Mouse (Mus musculus): ENCODE data around the gene Fermt3. TPM values are rescaled to one million over a fixed set of nuclear protein-coding genes. Genes with fewer than 3 reads are reported as not detected.

The Fermt3 gene
- total RNA-seq, 4 experiments from 2014 or later: 3.7 to 17.8 (median 9.2) TPM

- no peak for DNase-seq (ENCODE audit: low spot score in 2 of 2)
These were observed 45.6 kb downstream of the Fermt3 start for GRCm38 (mm10) chr19:6973581-6974190.

- DNase-seq (ENCODE audit: low spot score in 2 of 2): no peak
These were observed 46.9 kb downstream of the Fermt3 start for GRCm38 (mm10) chr19:6972247-6972917.

- no peak for DNase-seq (ENCODE audit: low spot score in 2 of 2)
These were observed 47.6 kb downstream of the Fermt3 start for GRCm38 (mm10) chr19:6971644-6972043.

- no peak for DNase-seq (ENCODE audit: low spot score in 2 of 2)
These were observed 48.7 kb downstream of the Fermt3 start for GRCm38 (mm10) chr19:6970460-6971085.

GRCm38 (mm10) chr19:6969665-6970381 lies 49.4 kb downstream of the Fermt3 start:
- no peak for DNase-seq (ENCODE audit: low spot score in 2 of 2)

DNA sequence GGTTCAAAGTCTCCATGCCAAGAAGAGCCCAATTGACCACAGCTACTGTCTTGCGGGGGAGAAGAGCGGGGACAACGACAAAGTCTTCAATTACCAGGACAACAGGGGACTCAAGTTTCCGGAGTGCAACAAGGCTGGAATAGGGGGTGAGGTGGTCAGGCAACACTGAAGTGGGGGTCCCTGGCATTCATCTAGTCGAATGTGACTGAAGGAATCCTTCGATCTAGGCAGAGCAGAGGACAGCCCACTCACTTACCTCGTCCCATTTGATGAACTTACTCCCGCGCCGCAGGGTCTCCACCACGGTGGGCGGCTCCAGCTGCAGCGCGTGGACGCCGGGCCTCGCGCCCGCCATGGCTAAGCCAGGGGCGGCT lies 50.0 kb downstream of the Fermt3 start:
- no peak for DNase-seq (ENCODE audit: low spot score in 2 of 2)

DNA sequence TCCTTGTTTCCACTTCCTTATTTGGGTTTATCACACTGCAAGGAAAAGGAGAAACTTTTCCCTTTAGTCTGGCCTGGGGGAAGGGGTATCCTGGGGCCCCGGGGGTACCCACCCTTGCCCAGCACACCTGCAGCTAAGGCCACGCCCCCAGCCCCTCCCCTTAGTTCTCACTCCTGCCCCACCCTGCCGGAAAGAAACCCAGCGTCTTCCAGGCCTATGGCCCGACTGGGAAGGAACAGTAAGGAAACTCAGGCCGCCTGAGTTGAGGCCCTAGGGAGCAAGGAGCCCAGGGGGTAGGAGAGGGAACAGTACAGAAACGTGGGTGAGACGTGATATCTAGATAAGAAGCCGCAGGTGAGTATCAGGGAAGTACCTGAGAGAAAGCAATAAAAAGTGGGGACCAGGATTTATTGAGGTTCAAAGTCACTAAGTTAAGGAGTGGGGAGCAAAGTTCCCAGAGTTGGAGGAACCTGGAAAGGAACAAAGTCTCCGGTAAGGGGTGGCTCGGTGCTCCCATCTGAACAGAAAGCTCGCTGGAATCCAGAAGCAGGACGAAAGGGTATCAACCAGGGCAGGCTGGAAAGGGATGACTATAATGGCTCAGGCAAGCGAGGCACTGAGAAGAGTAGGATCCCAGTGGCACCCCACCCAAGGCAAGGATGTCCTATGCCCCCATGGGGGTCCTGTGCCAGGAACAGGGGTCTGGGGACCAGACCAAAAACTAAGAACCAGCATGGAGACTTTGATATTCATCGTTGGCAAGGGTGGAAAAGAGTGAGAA lies 50.6 kb downstream of the Fermt3 start:
- no peak for DNase-seq (ENCODE audit: low spot score in 2 of 2)

GRCm38 (mm10) chr19:6956461-6956860 lies 62.8 kb downstream of the Fermt3 start:
- no peak for DNase-seq (ENCODE audit: low spot score in 2 of 2)

- DNase-seq (ENCODE audit: low spot score in 2 of 2): no peak
These were observed 63.8 kb downstream of the Fermt3 start for GRCm38 (mm10) chr19:6955424-6955823.

DNA sequence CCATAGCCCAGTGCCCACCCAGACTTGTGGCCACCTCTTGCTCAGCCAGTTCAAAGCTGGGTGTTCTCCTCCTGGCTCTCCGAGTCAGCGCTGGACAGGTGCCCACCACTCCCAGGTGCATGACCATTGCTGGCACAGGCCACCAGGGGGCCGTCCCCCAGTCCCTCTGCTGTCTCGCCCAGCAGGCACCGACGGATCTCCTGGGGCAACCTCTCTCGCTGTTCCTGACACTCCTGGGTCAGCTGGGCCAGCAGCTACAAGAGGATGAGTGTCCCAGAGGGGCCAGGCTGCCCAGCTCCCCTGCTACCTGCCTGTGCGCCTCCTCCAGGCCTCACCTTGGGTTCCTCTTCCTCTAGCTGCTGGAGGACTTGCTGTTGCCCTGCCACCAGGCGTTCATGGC lies 65.2 kb downstream of the Fermt3 start:
- no peak for DNase-seq (ENCODE audit: low spot score in 2 of 2)

- DNase-seq (ENCODE audit: low spot score in 2 of 2): no peak
These were observed 66.6 kb downstream of the Fermt3 start for GRCm38 (mm10) chr19:6952712-6953037.

DNA sequence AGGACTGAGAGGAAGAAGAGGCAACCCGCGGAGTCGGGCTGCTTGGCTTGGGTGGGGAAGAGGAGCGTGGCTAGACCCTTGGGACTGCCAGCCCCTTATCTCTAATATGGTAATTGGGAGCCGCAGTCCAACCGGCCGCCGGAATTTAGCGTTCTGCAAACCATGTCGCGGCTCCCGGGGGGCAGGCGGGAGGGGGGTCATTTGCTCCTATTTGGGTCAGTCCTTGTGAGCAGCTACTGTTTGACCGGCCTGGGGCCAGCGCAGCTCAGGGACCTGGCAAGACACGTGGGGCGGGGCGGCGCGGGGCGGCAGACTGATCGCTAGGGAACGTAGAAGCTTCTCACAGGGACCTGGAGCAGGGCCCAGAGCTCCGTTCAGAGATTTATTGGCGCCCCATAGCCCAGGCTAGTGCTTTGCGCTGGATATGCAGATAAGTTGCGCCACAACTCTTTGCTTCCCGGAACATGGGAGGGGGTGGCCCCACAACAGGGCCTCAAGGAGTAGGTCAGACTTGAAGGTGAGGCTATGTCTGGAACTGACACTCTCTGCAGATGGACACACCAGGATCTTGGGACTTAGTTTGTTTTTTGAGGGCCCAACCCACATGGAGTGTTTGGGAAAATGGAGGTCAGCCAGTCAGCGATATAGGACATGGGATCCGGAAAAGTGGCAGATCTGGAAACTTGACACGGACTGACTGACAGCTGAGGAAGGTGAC lies 67.1 kb downstream of the Fermt3 start:
- DNase-seq (ENCODE audit: low spot score in 2 of 2): peak; percentile 72 to 83

- peak; percentile 94 to 96 for DNase-seq (ENCODE audit: low spot score in 2 of 2)
These were observed 67.8 kb downstream of the Fermt3 start for GRCm38 (mm10) chr19:6951381-6951968.

DNA sequence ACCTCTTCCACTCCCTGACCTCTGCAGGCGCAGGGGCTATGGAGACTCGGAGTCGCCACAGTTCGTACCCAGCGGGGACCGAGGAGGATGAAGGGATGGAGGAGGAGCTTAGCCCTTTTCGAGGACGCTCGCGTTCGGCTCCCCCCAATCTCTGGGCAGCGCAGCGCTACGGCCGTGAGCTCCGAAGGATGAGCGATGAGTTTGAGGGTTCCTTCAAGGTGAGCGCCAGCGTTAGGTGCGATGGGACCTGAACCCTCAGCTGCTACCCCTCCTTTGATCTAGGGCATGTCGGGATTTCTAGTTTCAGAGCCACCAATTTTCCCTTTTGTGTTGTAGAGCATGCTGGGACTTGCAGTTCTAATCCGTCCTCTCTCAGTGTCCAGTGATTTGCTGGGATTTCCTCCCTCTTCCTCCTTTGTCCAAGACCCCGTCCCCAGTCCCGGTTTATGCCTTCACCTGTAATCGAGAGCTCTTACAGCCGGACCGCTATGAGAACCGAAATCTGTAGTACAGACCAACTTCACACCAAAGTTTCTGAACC lies 68.6 kb downstream of the Fermt3 start:
- peak in 1 of 2 experiments; percentile 53 for DNase-seq (ENCODE audit: low spot score in 2 of 2)

DNA sequence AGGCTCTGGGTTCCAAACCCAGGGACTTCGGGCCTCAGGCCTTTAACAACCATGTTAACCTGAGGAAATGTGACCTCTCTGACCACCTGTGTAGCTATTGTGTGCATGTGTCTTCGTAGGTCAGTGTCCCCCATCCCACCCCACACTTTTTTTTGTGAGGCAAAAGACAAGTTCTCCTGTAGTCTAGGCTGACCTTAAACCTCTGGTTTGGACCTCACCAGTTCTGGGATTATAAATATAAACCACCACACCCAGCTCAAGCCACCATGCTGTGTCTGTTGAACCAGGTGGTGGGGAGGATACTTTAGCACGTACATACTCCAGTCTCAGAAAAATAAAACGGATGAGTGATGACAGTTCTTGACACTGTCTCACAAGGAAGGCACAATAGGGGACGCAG lies 69.3 kb downstream of the Fermt3 start:
- DNase-seq (ENCODE audit: low spot score in 2 of 2): no peak

- no peak for DNase-seq (ENCODE audit: low spot score in 2 of 2)
These were observed 69.7 kb downstream of the Fermt3 start for GRCm38 (mm10) chr19:6949532-6949931.

Measured in layer of hippocampus, adult 8-10 months (tissue).